Mouse (Mus musculus) bone marrow, adult 2 months (tissue): ENCODE results near the gene Dpysl5.

Source experiments
- CTCF ChIP-seq: fragments of 200-500 bp; IDR thresholded peaks from 2 replicates; pipeline ENCODE4 v1.5.1; 2011; ENCODE audit warnings: low read length, control low read depth; ENCODE audit not compliant: control insufficient read depth, insufficient read depth
- POLR2A ChIP-seq: fragments of 200-500 bp; IDR thresholded peaks from 2 replicates; pipeline ENCODE4 v1.6.1; 2011; ENCODE audit warnings: low read depth, mild to moderate bottlenecking, control low read depth, low read length, borderline replicate concordance; ENCODE audit not compliant: control insufficient read depth

DNA sequence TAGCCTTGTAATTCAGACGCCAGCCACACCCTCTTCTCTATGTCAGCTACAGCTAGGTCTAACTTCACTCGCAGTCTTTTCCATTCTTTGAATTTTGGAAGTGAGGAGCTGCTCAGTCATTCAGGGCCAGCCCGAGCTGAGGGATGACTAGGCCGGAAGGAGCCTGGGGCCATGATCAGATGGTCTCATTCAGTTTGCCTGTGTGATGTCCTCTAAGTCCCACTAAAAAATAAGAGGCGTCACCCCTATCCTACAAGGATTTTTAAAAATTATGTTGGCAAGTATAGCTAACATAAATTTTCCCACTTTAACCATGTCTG, 52.1 kb downstream of the Dpysl5 start:
- no peak for TF ChIP-seq CTCF
- no peak for TF ChIP-seq POLR2A
